Mouse (Mus musculus) splenic B cell, adult 2 months (primary cell): ENCODE data around the gene Foxo1.

Experiments used
- DNase-seq: peaks from one replicate; pipeline ENCODE4 v3.0.0-alpha.2; 2011; ENCODE audit warnings: low read depth, low spot score
- H3K27me3 ChIP-seq: 2 replicates; pipeline ENCODE4 v1.6.1; 2012; ENCODE audit warnings: mild to moderate bottlenecking, low read length, moderate library complexity, mixed read lengths; ENCODE audit not compliant: control insufficient read depth, poor library complexity, insufficient read depth, severe bottlenecking
- H3K36me3 ChIP-seq: 2 replicates; pipeline ENCODE4 v1.6.1; 2012; ENCODE audit warnings: mild to moderate bottlenecking, low read length, moderate library complexity, mixed read lengths; ENCODE audit not compliant: control insufficient read depth, poor library complexity, insufficient read depth, severe bottlenecking

Foxo1 gene

GRCm38 (mm10) chr3:52347980-52348622, 80.0 kb downstream of the Foxo1 start:
- H3K27me3 ChIP-seq = no peaks in the 10 kb centered on the region
- H3K36me3 ChIP-seq = peaks cover 8% of the 10 kb centered on the region
- DNase-seq = peak; percentile 55

GRCm38 (mm10) chr3:52350636-52351035, 82.5 kb downstream of the Foxo1 start:
- H3K36me3 ChIP-seq = peaks cover 8% of the 10 kb centered on the region
- DNase-seq = no peak

GRCm38 (mm10) chr3:52351901-52352300, 83.8 kb downstream of the Foxo1 start:
- H3K36me3 ChIP-seq = peaks cover 4% of the 10 kb centered on the region; the same call in 1 of the 2 replicates
- no peaks in the 10 kb centered on the region for H3K27me3 ChIP-seq
- no peak for DNase-seq

More at GRCm38 (mm10) chr3:52350636-52351035, 82.5 kb downstream of the Foxo1 start:
- H3K27me3 ChIP-seq = no peaks in the 10 kb centered on the region

- DNase-seq = no peak
- no peaks in the 10 kb centered on the region; the same call in 1 of the 2 replicates for H3K36me3 ChIP-seq
- no peaks in the 10 kb centered on the region for H3K27me3 ChIP-seq
These were observed 86.1 kb downstream of the Foxo1 start for GRCm38 (mm10) chr3:52354203-52354602.

- DNase-seq = no peak
- no peaks in the 10 kb centered on the region for H3K27me3 ChIP-seq
- H3K36me3 ChIP-seq = no peaks in the 10 kb centered on the region
These were observed 89.3 kb downstream of the Foxo1 start for GRCm38 (mm10) chr3:52357265-52357953.

- Histone ChIP-seq H3K27me3 (no peaks in the 10 kb centered on the region), H3K36me3 (no peaks in the 10 kb centered on the region)
- no peak for DNase-seq
These were observed 96.4 kb downstream of the Foxo1 start for GRCm38 (mm10) chr3:52364576-52364975.

GRCm38 (mm10) chr3:52369204-52369603, 101.1 kb downstream of the Foxo1 start:
- no peak for DNase-seq
- Histone ChIP-seq H3K36me3 (no peaks in the 10 kb centered on the region), H3K27me3 (no peaks in the 10 kb centered on the region)

- Histone ChIP-seq H3K27me3 (no peaks in the 10 kb centered on the region), H3K36me3 (no peaks in the 10 kb centered on the region)
- DNase-seq = no peak
These were observed 101.8 kb downstream of the Foxo1 start for GRCm38 (mm10) chr3:52369881-52370428.

GRCm38 (mm10) chr3:52376974-52377373, 108.8 kb downstream of the Foxo1 start:
- no peaks in the 10 kb centered on the region for H3K27me3 ChIP-seq
- no peak for DNase-seq
- H3K36me3 ChIP-seq = no peaks in the 10 kb centered on the region

GRCm38 (mm10) chr3:52383351-52383750, 115.2 kb downstream of the Foxo1 start:
- no peaks in the 10 kb centered on the region for H3K27me3 ChIP-seq
- no peak for DNase-seq
- no peaks in the 10 kb centered on the region for H3K36me3 ChIP-seq

- Histone ChIP-seq H3K36me3 (no peaks in the 10 kb centered on the region), H3K27me3 (no peaks in the 10 kb centered on the region)
- no peak for DNase-seq
These were observed 118.2 kb downstream of the Foxo1 start for GRCm38 (mm10) chr3:52386343-52386742.

- peak; percentile 62 for DNase-seq
These were observed 122.2 kb downstream of the Foxo1 start for GRCm38 (mm10) chr3:52390321-52390720.

GRCm38 (mm10) chr3:52390766-52391665, 122.9 kb downstream of the Foxo1 start:
- peak; percentile 50 for DNase-seq
- H3K36me3 ChIP-seq = no peaks in the 10 kb centered on the region
- no peaks in the 10 kb centered on the region for H3K27me3 ChIP-seq

More at GRCm38 (mm10) chr3:52390321-52390720, 122.2 kb downstream of the Foxo1 start:
- Histone ChIP-seq H3K36me3 (no peaks in the 10 kb centered on the region), H3K27me3 (no peaks in the 10 kb centered on the region)

GRCm38 (mm10) chr3:52391897-52392296, 123.8 kb downstream of the Foxo1 start:
- Histone ChIP-seq H3K36me3 (no peaks in the 10 kb centered on the region), H3K27me3 (no peaks in the 10 kb centered on the region)
- DNase-seq = no peak
